Mouse (Mus musculus) ES-E14 (cell line): ENCODE measurements around the gene Mrpl33. TPM values are rescaled to one million over a fixed set of nuclear protein-coding genes. Genes with fewer than 3 reads are reported as not detected.

ENCODE experiments used
- DNase-seq: peaks from one replicate; pipeline ENCODE4 v3.0.0-alpha.2; 2013; ENCODE audit warnings: low read depth, low spot score
- H3K27ac ChIP-seq: 2 replicates; pipeline ENCODE4 v1.5.1; 2012; ENCODE audit warnings: low read depth, mild to moderate bottlenecking, low read length, moderate library complexity, mixed read lengths; ENCODE audit not compliant: poor library complexity, insufficient read depth, severe bottlenecking
- H3K36me3 ChIP-seq: 2 replicates; pipeline ENCODE4 v1.6.1; 2012; ENCODE audit warnings: mild to moderate bottlenecking, low read length, moderate library complexity, mixed read lengths; ENCODE audit not compliant: control insufficient read depth, poor library complexity, insufficient read depth, severe bottlenecking
- H3K4me1 ChIP-seq, 2 experiments: fragments of 150-350 bp in 1 of 2; sonication (generic) in 1 of 2; 2 replicates each; pipeline ENCODE4 v1.6.1; 2012; ENCODE audit warnings: low read length in 2 of 2, mild to moderate bottlenecking in 1 of 2, mixed read lengths in 1 of 2; ENCODE audit not compliant: control insufficient read depth in 2 of 2, insufficient read depth in 2 of 2, poor library complexity in 1 of 2
- H3K4me3 ChIP-seq, 2 experiments: fragments of 150-350 bp in 1 of 2; sonication (generic) in 1 of 2; 2 replicates each; pipeline ENCODE4 v1.5.1; 2012; ENCODE audit warnings: low read length in 2 of 2, low read depth in 1 of 2, mild to moderate bottlenecking in 1 of 2, mixed read lengths in 1 of 2; ENCODE audit not compliant: insufficient read depth in 1 of 2, poor library complexity in 1 of 2, severe bottlenecking in 1 of 2
- H3K9ac ChIP-seq: 2 replicates; pipeline ENCODE4 v1.6.1; 2012; ENCODE audit warnings: low read depth, mild to moderate bottlenecking, low read length, mixed read lengths; ENCODE audit not compliant: poor library complexity, insufficient read depth, severe bottlenecking
- H3K9me3 ChIP-seq: fragments of 150-350 bp; sonication (generic); 2 replicates; pipeline ENCODE4 v1.6.1; 2012; ENCODE audit warnings: low read depth, mild to moderate bottlenecking, low read length; ENCODE audit not compliant: control insufficient read depth, insufficient read depth
- CHD2 ChIP-seq: IDR thresholded peaks from 2 replicates; pipeline ENCODE4 v1.6.1; 2014; ENCODE audit warnings: mild to moderate bottlenecking, low read depth, low read length, inconsistent platforms
- HCFC1 ChIP-seq: IDR thresholded peaks from 2 replicates; pipeline ENCODE4 v1.6.1; 2012; ENCODE audit warnings: low read length, inconsistent platforms, borderline replicate concordance; ENCODE audit not compliant: insufficient read depth
- MAFK ChIP-seq: IDR thresholded peaks from 2 replicates; pipeline ENCODE4 v1.6.1; 2014; ENCODE audit warnings: mild to moderate bottlenecking, low read depth, low read length, inconsistent platforms; ENCODE audit not compliant: insufficient read depth
- ZC3H11A ChIP-seq: IDR thresholded peaks from 2 replicates; pipeline ENCODE4 v1.6.1; 2012; ENCODE audit warnings: low read depth, mild to moderate bottlenecking, inconsistent platforms, low read length, borderline replicate concordance
- ZNF384 ChIP-seq: IDR thresholded peaks from 2 replicates; pipeline ENCODE4 v1.6.1; 2012; ENCODE audit warnings: low read depth, low read length, inconsistent platforms
- in situ Hi-C, 2 experiments: fragments of 600-800 bp; cut with MboI; formaldehyde crosslinking; loops; one replicate each; pipeline ENCODE4 v1.15.1; 2025; ENCODE audit warnings: low sequenced_read_pairs in 2 of 2, inconsistent platforms in 1 of 2; ENCODE audit not compliant: unreplicated experiment in 2 of 2
- total RNA-seq: library from RNA; depleted of rRNA; stranded (reverse); fragments of 300-350 nt; gene quantifications from 2 replicates; pipeline ENCODE4 v1.2.3, GENCODE M21; 2012

Mrpl33 gene
- total RNA-seq, 1 experiment: 172 TPM

DNA sequence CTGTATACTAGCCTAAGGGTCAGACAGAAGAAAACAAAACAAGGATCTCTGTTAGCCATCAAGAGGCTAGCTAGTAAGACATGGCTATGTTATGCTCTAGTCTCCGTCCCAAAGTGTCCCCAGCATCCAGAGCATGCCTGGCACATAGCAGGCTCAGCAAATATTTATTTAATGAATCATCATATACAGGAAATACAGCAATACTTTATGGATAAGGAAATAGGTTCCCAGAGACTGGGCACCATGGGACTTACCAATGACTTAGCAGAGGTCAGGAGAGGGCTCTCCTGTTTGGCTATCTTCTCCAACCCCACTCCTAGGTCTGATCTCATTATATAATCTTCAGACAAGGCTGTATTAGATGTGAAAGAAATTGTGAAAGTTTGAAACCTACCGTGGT, 50.6 kb downstream of the Mrpl33 start:
- Histone ChIP-seq H3K9me3 (no peaks in the 10 kb centered on the region), H3K4me3 (no peak overlapping the region), H3K36me3 (no peaks in the 10 kb centered on the region), H3K9ac (no peak overlapping the region), H3K4me1 (no peaks in the 10 kb centered on the region), H3K27ac (no peak overlapping the region)
- DNase-seq: no peak
- in situ Hi-C loops: no loop called here
- TF ChIP-seq ZNF384 (no peak), ZC3H11A (no peak), CHD2 (no peak), HCFC1 (no peak), MAFK (no peak)

DNA sequence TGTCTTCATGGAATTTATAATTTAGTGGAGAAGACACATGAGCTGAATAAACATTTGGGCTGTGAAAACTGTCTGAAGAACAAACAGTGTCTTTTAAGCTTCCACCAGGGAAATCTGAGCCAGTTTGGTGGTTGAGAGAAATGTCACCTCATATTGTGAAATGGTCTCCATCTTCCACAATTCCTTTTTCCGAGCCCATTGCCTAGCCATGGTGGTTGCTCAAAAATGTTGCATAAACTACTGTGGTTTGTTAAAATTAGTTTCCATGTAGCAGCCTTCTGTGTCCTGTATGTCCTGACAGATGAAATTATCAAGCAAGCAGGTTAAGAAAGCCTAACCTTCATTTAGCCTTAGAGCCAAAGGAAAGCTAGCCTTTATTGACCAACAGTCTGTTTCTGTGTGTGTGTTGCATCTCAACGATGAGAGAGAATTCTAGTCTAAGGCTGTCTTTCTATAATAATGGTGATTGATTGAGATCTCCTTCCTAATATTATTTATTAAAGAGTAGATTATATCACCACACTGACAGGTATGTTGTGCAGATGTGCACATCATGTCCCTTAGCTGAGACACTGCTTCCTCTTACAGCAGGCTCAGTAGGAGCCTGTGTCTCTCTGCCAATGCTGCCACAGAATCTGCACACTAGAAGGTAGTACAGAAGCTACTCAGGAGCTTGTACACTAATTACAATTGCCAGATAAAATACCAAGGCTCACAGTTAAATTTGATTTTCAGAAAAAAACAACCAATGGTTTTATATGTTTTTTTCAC, 54.0 kb downstream of the Mrpl33 start:
- Histone ChIP-seq H3K4me1 (no peaks in the 10 kb centered on the region), H3K4me3 (no peak overlapping the region), H3K36me3 (no peaks in the 10 kb centered on the region), H3K9ac (no peak overlapping the region), H3K27ac (no peak overlapping the region), H3K9me3 (no peaks in the 10 kb centered on the region)
- no peak for TF ChIP-seq ZC3H11A
- no peak for TF ChIP-seq HCFC1
- TF ChIP-seq CHD2: no peak
- no peak for TF ChIP-seq ZNF384
- TF ChIP-seq MAFK: no peak
- DNase-seq: no peak
- in situ Hi-C loops: no loop called here

DNA sequence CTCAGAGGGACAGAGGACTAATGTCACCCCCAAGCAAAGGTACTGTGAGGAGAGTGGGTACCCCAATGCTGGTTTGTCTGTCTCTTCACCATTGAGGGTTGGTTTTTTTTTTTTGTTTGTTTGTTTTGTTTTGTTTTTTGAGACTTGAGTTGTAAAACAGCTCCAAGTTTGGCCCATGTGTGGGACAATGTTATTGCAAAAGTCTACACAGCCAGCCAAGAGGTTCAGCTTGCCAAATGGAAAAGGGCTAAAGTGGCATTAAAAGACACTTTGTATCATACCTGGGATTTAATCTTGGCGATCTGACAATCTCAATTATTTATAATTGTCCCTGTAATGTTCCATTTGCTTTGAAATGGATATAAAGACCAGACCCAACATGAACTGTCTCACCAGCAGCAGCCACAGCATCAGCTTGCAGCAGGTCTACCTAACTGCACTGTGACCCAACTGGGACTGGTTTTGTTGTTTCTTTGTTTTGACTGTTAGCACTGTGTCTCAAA, 59.0 kb downstream of the Mrpl33 start:
- Histone ChIP-seq H3K9me3 (no peaks in the 10 kb centered on the region), H3K9ac (no peak overlapping the region), H3K4me1 (no peaks in the 10 kb centered on the region), H3K27ac (no peak overlapping the region), H3K4me3 (no peak overlapping the region), H3K36me3 (no peaks in the 10 kb centered on the region)
- TF ChIP-seq HCFC1 (no peak), CHD2 (no peak), MAFK (no peak), ZC3H11A (no peak), ZNF384 (no peak)
- in situ Hi-C loops: no loop called here
- no peak for DNase-seq

- DNase-seq: no peak
- in situ Hi-C loops: no loop called here
- H3K9ac ChIP-seq: no peak overlapping the region
- H3K36me3 ChIP-seq: no peaks in the 10 kb centered on the region
- H3K9me3 ChIP-seq: no peaks in the 10 kb centered on the region
- H3K4me3 ChIP-seq: no peak overlapping the region
- no peaks in the 10 kb centered on the region for H3K4me1 ChIP-seq
- TF ChIP-seq MAFK (no peak), ZNF384 (no peak)
- no peak overlapping the region for H3K27ac ChIP-seq
Measured at GRCm38 (mm10) chr5:31666176-31666575, 69.4 kb downstream of the Mrpl33 start.
